Mouse (Mus musculus) B cell, adult 2 months (primary cell): ENCODE results near the gene Dad1.

ENCODE experiments used
- DNase-seq, 2 experiments: peaks; one replicate each; pipeline ENCODE4 v3.0.0; 2022

The Dad1 gene

DNA sequence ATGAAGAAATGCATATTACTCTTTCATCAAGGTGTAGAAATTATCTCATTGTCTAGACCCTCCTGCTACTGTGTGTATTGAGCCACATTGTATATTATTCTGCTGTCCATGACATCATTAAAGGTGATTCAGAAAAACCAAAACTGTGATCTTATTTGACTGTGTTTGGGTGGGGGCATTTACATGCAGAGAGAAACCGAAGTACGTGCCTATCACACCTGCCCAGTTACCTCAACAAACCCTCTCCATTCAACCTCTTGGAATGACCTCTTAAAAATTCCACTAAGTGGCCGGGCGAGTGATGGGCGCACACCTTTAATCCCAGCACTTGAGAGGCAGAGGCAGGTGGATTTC, 29.9 kb downstream of the Dad1 start:
- no peak for DNase-seq

DNA sequence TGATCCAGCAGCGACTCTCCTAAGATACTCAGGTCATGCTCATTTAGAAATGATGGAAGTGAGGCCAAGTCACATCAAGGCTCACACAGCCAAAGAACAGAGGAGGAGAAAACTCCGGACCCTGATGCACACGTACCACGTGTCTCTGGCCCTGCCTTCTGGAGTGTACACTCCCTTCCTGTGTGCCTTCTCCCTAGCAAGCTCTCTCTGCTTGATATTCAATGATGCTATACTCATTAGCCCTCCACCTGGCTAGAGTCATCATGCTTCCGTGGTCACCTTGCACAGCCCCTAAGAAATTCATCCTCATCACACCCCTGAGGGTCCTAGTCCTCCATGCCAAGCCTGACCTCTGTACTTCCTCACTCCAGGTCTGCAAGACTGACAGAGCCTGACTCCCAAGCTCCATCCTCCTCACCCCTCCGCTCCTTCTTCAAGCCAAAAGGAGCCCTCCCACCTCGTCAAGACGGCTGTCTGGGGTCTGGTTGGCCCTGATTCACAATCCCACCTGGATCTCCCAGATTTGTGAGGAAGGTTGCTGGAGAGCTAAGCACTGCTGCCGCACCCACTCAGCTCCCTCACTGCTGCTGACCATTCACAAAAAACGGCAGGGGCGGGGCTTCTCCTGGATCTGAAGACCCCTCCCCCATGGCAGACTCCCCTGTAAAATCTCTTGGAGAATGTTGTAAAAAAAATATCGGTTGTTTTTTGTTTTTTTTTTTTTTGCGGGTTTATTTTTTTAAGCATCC, 30.4 kb downstream of the Dad1 start:
- DNase-seq: no peak

DNA sequence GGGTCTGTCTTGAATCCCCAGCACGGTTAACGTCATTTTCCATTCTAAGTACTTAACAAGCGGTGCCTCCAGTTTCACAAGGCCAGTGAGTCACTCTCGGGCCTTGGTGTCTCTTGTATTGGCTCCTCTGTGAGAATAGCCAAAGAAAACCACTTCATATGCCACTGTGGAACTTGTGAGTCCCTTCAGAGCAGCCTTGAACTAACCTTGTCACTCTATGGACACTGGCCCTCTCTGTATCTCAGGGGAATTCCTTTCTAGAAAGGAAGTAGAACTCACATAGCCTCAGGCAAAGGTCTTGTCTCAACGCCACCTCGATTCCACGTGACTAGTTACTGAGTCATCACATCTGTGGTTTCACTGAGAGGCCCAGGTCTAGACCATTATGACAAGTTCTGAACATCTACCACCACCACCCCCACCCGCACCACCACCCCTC, 31.6 kb downstream of the Dad1 start:
- peak; percentile 41 to 44 for DNase-seq

- no peak for DNase-seq
Measured at GRCm38 (mm10) chr14:54221641-54222040, 32.3 kb downstream of the Dad1 start.

- DNase-seq: no peak
Measured at GRCm38 (mm10) chr14:54220726-54221494, 33.0 kb downstream of the Dad1 start.

GRCm38 (mm10) chr14:54219849-54220248, 34.1 kb downstream of the Dad1 start:
- no peak for DNase-seq

GRCm38 (mm10) chr14:54219256-54219655, 34.6 kb downstream of the Dad1 start:
- DNase-seq: no peak

DNA sequence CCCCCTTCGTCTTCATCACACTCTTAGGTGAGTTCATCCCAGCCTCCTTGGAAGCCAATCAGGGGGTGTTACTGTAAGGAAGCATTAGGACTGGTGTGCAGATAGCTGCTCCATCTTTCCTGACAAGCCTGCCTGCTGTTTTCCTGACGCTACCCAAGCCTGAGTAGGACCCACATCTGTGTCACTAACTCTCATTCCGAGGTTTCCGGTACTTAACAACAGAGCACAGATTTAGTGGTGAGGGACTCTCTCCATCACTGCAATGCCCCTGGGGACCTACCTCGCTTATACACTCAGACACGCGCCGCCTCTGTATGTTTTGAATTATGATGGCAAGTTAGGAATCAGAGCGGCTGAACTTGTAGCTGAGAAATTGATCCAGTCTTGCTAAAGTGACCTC, 35.2 kb downstream of the Dad1 start:
- DNase-seq: no peak

DNA sequence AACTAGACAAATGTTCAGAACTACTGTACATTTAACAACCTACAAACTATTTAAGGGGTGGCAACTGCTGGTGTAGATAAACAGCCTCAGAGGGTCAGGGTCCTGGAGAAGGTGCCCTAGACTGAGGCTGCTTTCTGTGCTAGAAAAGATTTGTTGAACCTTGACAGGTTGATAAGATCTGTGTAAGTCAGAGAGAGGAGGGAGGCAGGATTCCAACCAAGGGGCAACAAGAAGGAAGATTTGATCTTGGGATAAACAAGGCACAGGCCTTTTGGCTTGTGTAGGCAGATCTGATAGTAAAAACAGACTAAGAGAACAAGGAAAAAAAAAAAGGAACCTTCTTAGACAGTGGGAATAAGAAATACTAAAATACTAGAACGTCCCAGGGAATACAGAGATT, 35.7 kb downstream of the Dad1 start:
- no peak for DNase-seq

GRCm38 (mm10) chr14:54216126-54216525, 37.8 kb downstream of the Dad1 start:
- DNase-seq: no peak

DNA sequence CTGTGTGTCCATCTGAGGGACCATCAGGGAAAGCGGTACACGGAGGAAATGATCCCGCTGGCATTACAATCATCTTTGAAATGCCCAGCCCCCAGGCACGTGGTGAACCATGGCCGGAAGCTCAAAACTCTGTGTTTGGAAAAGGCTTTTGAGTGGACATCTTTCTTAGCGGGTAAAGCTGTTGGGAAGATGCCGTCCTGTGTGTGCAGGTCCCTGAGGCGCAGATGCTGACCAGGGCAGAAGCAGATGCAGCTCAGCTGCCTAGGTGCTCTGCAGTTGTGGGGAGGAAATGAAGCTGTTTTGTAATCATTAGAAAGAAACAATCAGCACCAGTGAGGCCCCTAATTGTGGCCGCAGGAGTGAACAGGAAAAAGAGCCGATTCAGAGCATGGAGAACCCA, 39.0 kb downstream of the Dad1 start:
- no peak for DNase-seq

DNA sequence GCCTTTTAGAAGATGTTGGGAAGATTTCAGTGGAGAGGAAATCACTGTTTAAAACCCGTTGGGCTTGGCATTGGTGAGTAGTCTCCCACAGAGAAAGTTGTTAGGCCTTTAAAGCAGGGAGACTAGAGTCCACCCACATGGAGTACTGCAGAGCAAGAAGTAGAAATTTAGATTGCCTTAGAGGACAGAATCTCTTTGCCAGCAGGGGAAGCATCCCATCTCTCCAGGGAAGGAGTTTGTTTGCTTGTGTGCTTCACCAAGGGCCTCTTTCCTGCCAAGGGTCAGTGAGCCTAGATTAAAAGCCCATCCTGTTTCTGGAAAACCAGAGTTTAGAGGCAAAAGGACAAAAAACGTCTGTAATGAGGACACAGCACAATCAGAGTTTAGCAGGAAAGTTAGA, 39.4 kb downstream of the Dad1 start:
- no peak for DNase-seq

DNA sequence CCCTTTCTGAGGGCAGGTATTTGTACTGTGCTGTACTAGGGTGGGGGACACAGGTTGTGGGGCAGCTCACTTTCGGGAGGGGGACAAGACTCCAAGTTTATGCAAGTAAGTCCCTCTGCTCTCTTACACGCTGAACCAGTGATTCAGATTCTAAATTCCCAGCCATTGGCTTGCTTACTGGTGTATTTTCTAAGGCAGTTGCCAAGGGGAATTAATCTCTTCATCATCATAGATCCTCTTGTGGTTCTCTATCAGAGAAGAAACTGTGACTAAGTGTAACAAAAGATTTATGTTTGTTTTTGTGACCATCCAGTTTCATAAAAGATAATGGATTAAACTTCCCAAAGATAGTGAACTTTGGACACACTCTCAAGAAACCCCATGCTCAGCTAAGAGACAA, 40.2 kb downstream of the Dad1 start:
- no peak for DNase-seq

DNA sequence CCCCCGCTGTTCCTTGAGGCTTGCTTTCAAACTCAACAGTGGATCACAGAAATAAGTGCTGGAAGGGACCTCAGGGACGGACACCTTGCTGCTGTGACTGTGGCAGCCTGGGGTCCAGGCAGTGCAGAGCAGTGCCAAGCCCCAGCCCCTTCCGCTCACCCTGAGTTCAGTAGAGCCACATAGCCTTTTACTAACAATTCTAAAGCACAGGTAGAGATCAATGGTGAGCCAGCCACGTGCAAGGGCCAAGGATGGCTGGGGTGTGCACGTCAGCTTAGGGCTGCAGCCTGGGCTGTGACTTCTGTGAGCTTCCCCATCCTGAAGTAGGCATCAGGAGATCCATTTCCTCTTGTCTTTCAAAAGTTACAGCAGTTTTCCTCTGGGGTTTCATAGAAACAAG, 42.1 kb downstream of the Dad1 start:
- DNase-seq: no peak

- no peak for DNase-seq
Measured at GRCm38 (mm10) chr14:54211199-54211598, 42.7 kb downstream of the Dad1 start.

DNA sequence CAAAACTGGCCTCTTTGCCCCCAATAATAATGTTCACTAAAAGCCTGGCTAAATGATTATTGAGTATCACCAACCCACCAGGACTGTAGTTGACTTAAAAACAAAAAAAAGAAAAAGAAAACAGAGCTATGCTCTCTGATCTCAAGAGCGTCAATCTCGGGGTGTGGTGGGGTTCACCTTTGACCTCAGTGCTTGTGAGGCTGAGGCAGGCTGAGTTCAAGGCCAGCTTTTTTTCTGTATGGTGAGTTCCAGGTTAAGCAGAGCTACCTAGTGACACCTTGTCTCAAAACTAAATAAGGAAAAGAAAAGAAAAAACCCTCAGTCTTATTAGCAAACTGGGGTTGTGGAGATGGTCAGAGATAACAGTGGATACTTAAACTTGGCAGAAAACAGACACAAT, 43.5 kb downstream of the Dad1 start:
- DNase-seq: no peak

DNA sequence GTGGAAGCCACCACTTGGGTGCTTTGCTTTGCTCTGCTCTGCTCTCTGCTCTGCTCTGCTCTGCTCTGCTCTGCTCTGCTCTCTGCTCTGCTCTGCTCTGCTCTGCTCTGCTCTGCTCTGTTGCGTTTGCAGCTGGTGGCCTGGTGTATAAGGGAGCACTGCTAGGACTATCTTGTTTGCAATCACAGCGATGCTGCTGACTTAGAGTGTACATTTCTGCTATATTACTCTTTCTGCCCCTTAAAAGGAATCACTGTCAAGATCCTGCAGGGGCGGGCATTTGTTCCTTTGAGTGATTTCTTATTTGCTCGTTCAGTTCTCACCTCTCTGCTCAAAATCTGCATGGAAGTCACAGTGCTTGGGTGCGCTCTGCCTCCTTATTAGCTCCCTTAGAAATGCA, 44.0 kb downstream of the Dad1 start:
- no peak for DNase-seq

- no peak for DNase-seq
Measured at GRCm38 (mm10) chr14:54208741-54209140, 45.2 kb downstream of the Dad1 start.

GRCm38 (mm10) chr14:54207924-54208323, 46.0 kb downstream of the Dad1 start:
- no peak for DNase-seq

GRCm38 (mm10) chr14:54206750-54207550, 47.0 kb downstream of the Dad1 start:
- no peak for DNase-seq

- no peak for DNase-seq
Measured at GRCm38 (mm10) chr14:54206309-54206708, 47.6 kb downstream of the Dad1 start.

DNA sequence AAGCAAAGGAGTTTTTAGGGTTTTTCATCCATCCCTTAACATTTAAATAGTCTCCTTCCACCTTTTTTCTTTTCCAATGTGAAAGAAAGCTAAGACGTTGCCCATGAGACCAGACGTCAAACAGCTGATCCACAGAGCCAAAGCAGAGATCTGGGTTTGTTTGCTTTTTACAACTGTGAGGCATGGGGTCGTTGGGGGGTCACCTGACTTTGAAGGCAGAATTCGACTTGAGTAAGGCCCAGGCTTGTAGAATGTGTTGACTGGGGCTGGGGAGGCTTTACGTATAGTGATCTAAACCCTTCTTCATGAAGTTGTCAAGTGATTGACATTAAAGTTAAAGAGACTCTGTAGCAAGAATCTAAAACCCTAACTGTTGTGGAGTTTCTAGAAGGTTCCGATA, 48.0 kb downstream of the Dad1 start:
- DNase-seq: no peak

DNA sequence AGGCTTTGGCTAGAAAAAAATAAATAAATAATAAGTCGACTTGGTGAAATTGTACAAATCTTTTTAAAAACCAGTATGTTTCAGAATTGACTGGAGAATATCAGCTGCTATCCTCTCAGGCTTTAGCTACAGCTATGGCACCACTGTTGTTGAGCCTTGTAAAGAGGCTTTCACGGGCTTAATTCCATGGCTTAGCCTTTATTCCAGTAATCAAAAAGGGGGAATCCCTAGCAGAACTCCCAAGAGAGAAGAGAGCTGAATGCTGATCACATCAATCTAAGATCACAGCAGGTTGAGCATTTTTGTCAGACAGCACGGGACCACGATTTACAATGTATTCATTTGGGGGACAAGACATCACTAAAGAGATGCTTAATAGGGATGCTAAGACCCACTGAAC, 49.1 kb downstream of the Dad1 start:
- DNase-seq: no peak

DNA sequence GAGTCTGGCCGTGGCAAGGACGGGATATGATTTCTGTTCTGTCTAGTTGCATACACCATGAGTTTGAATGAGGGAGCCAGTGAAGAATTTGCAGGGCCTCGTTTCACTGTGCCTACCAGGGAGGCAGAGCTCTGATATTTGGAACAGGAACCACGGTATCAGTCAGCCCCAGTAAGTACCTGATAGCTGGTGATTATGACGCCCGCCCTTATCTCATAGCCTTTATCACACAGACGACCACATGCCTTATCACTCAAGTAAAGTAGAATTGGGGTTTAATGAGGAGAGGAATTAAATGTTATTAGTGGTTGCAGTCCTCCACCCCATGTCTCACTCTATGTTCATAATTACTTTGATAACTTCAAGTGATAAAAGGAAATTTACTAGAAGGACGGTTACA, 49.6 kb downstream of the Dad1 start:
- DNase-seq: no peak
